Mouse (Mus musculus) small intestine, adult 2 months (tissue): ENCODE measurements around the gene Ube4a.
A peak's percentile ranks its signal among the peaks of the same experiment; 100 is the strongest.

Experiments used
- CTCF ChIP-seq: fragments of 200-500 bp; IDR thresholded peaks from 2 replicates; pipeline ENCODE4 v1.5.1; 2012; ENCODE audit warnings: low read depth, mild to moderate bottlenecking, control low read depth, inconsistent platforms, low read length, moderate library complexity, mixed read lengths; ENCODE audit not compliant: insufficient replicate concordance, insufficient read length; ENCODE audit errors: extremely low read depth
- POLR2A ChIP-seq: fragments of 200-500 bp; IDR thresholded peaks from 2 replicates; pipeline ENCODE4 v1.6.1; 2012; ENCODE audit warnings: low read depth, mild to moderate bottlenecking, control low read depth, inconsistent platforms, low read length, moderate library complexity

- no peak for TF ChIP-seq CTCF
- TF ChIP-seq POLR2A, result peak; percentile 38; the same call in 1 of the 2 replicates
Measured at GRCm38 (mm10) chr9:44920374-44921122, 44.9 kb downstream of the Ube4a start, which contains the start of gene Atp5l.
